Mouse (Mus musculus) ES-E14 (cell line): Measurements from ENCODE around the gene Rec114. TPM values are rescaled to one million over a fixed set of nuclear protein-coding genes. Genes with fewer than 3 reads are reported as not detected.
A peak's percentile ranks its signal among the peaks of the same experiment; 100 is the strongest.

ENCODE experiments used
- DNase-seq: peaks from one replicate; pipeline ENCODE4 v3.0.0-alpha.2; 2013; ENCODE audit warnings: low read depth, low spot score
- H3K27ac ChIP-seq: 2 replicates; pipeline ENCODE4 v1.5.1; 2012; ENCODE audit warnings: low read depth, mild to moderate bottlenecking, low read length, moderate library complexity, mixed read lengths; ENCODE audit not compliant: poor library complexity, insufficient read depth, severe bottlenecking
- H3K36me3 ChIP-seq: 2 replicates; pipeline ENCODE4 v1.6.1; 2012; ENCODE audit warnings: mild to moderate bottlenecking, low read length, moderate library complexity, mixed read lengths; ENCODE audit not compliant: control insufficient read depth, poor library complexity, insufficient read depth, severe bottlenecking
- H3K4me1 ChIP-seq, 2 experiments: fragments of 150-350 bp in 1 of 2; sonication (generic) in 1 of 2; 2 replicates each; pipeline ENCODE4 v1.6.1; 2012; ENCODE audit warnings: low read length in 2 of 2, mild to moderate bottlenecking in 1 of 2, mixed read lengths in 1 of 2; ENCODE audit not compliant: control insufficient read depth in 2 of 2, insufficient read depth in 2 of 2, poor library complexity in 1 of 2
- H3K4me3 ChIP-seq, 2 experiments: fragments of 150-350 bp in 1 of 2; sonication (generic) in 1 of 2; 2 replicates each; pipeline ENCODE4 v1.5.1; 2012; ENCODE audit warnings: low read length in 2 of 2, low read depth in 1 of 2, mild to moderate bottlenecking in 1 of 2, mixed read lengths in 1 of 2; ENCODE audit not compliant: insufficient read depth in 1 of 2, poor library complexity in 1 of 2, severe bottlenecking in 1 of 2
- H3K9ac ChIP-seq: 2 replicates; pipeline ENCODE4 v1.6.1; 2012; ENCODE audit warnings: low read depth, mild to moderate bottlenecking, low read length, mixed read lengths; ENCODE audit not compliant: poor library complexity, insufficient read depth, severe bottlenecking
- H3K9me3 ChIP-seq: fragments of 150-350 bp; sonication (generic); 2 replicates; pipeline ENCODE4 v1.6.1; 2012; ENCODE audit warnings: low read depth, mild to moderate bottlenecking, low read length; ENCODE audit not compliant: control insufficient read depth, insufficient read depth
- CHD2 ChIP-seq: IDR thresholded peaks from 2 replicates; pipeline ENCODE4 v1.6.1; 2014; ENCODE audit warnings: mild to moderate bottlenecking, low read depth, low read length, inconsistent platforms
- HCFC1 ChIP-seq: IDR thresholded peaks from 2 replicates; pipeline ENCODE4 v1.6.1; 2012; ENCODE audit warnings: low read length, inconsistent platforms, borderline replicate concordance; ENCODE audit not compliant: insufficient read depth
- MAFK ChIP-seq: IDR thresholded peaks from 2 replicates; pipeline ENCODE4 v1.6.1; 2014; ENCODE audit warnings: mild to moderate bottlenecking, low read depth, low read length, inconsistent platforms; ENCODE audit not compliant: insufficient read depth
- ZC3H11A ChIP-seq: IDR thresholded peaks from 2 replicates; pipeline ENCODE4 v1.6.1; 2012; ENCODE audit warnings: low read depth, mild to moderate bottlenecking, inconsistent platforms, low read length, borderline replicate concordance
- ZNF384 ChIP-seq: IDR thresholded peaks from 2 replicates; pipeline ENCODE4 v1.6.1; 2012; ENCODE audit warnings: low read depth, low read length, inconsistent platforms
- in situ Hi-C, 2 experiments: fragments of 600-800 bp; cut with MboI; formaldehyde crosslinking; loops; one replicate each; pipeline ENCODE4 v1.15.1; 2025; ENCODE audit warnings: low sequenced_read_pairs in 2 of 2, inconsistent platforms in 1 of 2; ENCODE audit not compliant: unreplicated experiment in 2 of 2
- total RNA-seq: library from RNA; depleted of rRNA; stranded (reverse); fragments of 300-350 nt; gene quantifications from 2 replicates; pipeline ENCODE4 v1.2.3, GENCODE M21; 2012

Rec114 gene
- total RNA-seq, 1 experiment = 16.7 TPM

GRCm38 (mm10) chr9:58758754-58759153 is 15.0 kb upstream of the Rec114 start:
- H3K4me3 ChIP-seq = no peak overlapping the region
- H3K4me1 ChIP-seq = peaks cover 11 to 15% of the 10 kb centered on the region in 2 experiments
- H3K9me3 ChIP-seq = no peaks in the 10 kb centered on the region
- no peaks in the 10 kb centered on the region for H3K36me3 ChIP-seq
- in situ Hi-C loops = no loop called here
- no peak for DNase-seq
- no peak overlapping the region for H3K27ac ChIP-seq
- no peak overlapping the region for H3K9ac ChIP-seq
- TF ChIP-seq HCFC1 (no peak), MAFK (no peak), ZNF384 (no peak), CHD2 (no peak), ZC3H11A (no peak)

- TF ChIP-seq CHD2 = no peak
- TF ChIP-seq ZNF384 = no peak
- TF ChIP-seq MAFK = no peak
- TF ChIP-seq ZC3H11A = no peak
- no peak for TF ChIP-seq HCFC1
- Histone ChIP-seq H3K9ac (no peak overlapping the region), H3K36me3 (no peaks in the 10 kb centered on the region), H3K4me1 (peaks cover 7 to 10% of the 10 kb centered on the region in 2 experiments), H3K4me3 (no peak overlapping the region), H3K9me3 (no peaks in the 10 kb centered on the region), H3K27ac (no peak overlapping the region)
- in situ Hi-C loops = no loop called here
- DNase-seq = no peak
Measured at GRCm38 (mm10) chr9:58756371-58757132, 12.8 kb upstream of the Rec114 start.

DNA sequence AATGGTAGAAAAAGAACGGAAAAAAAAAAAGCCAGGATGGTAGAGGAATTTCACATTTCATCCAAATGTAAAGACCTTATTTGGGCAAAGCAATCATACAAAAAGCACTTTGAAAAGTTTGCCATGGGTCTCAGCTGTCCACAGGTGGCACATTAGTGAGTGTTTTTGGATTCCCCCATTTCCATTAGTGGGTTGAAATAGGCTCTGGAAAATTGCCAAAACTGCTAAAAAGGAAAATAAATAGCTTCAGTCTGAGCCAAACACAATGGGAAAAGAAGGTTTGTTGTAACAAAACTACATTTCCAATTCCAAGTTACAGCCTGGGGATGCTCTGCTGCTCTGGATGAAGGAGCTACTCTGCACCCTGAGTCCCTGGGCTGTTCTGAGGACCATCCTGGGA is 9.8 kb upstream of the Rec114 start:
- peaks cover 10% of the 10 kb centered on the region in 2 experiments for H3K4me1 ChIP-seq
- DNase-seq = no peak
- in situ Hi-C loops = no loop called here
- H3K36me3 ChIP-seq = no peaks in the 10 kb centered on the region; the same call in 1 of the 2 replicates
- H3K9me3 ChIP-seq = no peaks in the 10 kb centered on the region
- TF ChIP-seq ZNF384 = no peak
- TF ChIP-seq HCFC1 = no peak
- TF ChIP-seq ZC3H11A = no peak
- no peak for TF ChIP-seq MAFK
- TF ChIP-seq CHD2 = no peak
- H3K9ac ChIP-seq = no peak overlapping the region
- no peak overlapping the region for H3K27ac ChIP-seq
- H3K4me3 ChIP-seq = no peak overlapping the region

DNA sequence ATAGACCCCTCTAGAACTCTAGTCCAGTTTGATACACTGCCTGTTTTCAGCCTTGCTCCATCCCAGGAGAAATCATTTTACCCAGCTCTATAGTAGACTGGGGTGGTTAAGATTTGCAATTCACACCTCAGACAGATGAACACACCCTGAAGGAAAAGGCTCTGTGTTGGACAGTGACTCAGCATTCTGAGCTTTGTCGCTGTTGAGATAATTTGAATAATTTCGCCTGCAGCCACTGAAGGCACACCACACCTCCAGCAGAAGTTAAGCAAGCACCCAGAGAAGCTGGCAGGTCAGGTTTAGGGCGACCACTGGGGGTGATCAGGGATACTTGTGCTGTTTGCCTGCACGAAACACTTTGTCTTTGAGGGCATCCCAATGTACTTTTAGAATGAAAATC is 4.4 kb upstream of the Rec114 start:
- in situ Hi-C loops = no loop called here
- Histone ChIP-seq H3K4me1 (peaks cover 5 to 16% of the 10 kb centered on the region in 2 experiments; a peak in 3 of 4 replicates), H3K9ac (no peak overlapping the region), H3K36me3 (no peaks in the 10 kb centered on the region; the same call in 1 of the 2 replicates), H3K4me3 (no peak overlapping the region), H3K9me3 (no peaks in the 10 kb centered on the region), H3K27ac (no peak overlapping the region)
- no peak for DNase-seq
- TF ChIP-seq MAFK (peak; percentile 89), ZC3H11A (no peak), CHD2 (no peak)
